Mouse (Mus musculus) myocyte (in vitro differentiated cells): ENCODE data around the gene Efs. TPM values are rescaled to one million over a fixed set of nuclear protein-coding genes. Genes with fewer than 3 reads are reported as not detected.

Experiments used
- H3K27me3 ChIP-seq: one replicate; pipeline ENCODE4 v1.6.1; 2011; ENCODE audit not compliant: control insufficient read depth, insufficient read depth, insufficient read length
- H3K36me3 ChIP-seq: one replicate; pipeline ENCODE4 v1.6.1; 2011; ENCODE audit not compliant: control insufficient read depth, insufficient read depth
- H3K4me2 ChIP-seq: one replicate; pipeline ENCODE4 v1.6.1; 2011; ENCODE audit warnings: low read depth, control low read depth
- H3K4me3 ChIP-seq: one replicate; pipeline ENCODE4 v1.5.1; 2011; ENCODE audit warnings: mild to moderate bottlenecking, control low read depth, moderate library complexity
- H3K79me2 ChIP-seq: one replicate; pipeline ENCODE4 v1.6.1; 2011; ENCODE audit not compliant: control insufficient read depth, insufficient read depth
- H3ac ChIP-seq: one replicate; pipeline ENCODE4 v1.6.1; 2011; ENCODE audit not compliant: control insufficient read depth, insufficient read length
- CEBPB ChIP-seq: IDR thresholded peaks from 2 replicates; pipeline ENCODE4 v1.6.1; 2011; ENCODE audit warnings: mild to moderate bottlenecking, moderate library complexity; ENCODE audit not compliant: poor library complexity, insufficient read depth, severe bottlenecking
- E2F4 ChIP-seq: IDR thresholded peaks from one replicate; pipeline ENCODE4 v1.6.1; 2011; ENCODE audit warnings: mild to moderate bottlenecking, control low read depth, moderate library complexity; ENCODE audit not compliant: insufficient read depth
- MAX ChIP-seq: IDR thresholded peaks from one replicate; pipeline ENCODE4 v1.6.1; 2011; ENCODE audit warnings: low read depth, mild to moderate bottlenecking, control low read depth
- MYOD1 ChIP-seq, 3 experiments: IDR thresholded peaks; one replicate each; pipeline ENCODE4 v1.6.1; 2011; ENCODE audit warnings: control low read depth in 2 of 3, low read depth in 2 of 3, mild to moderate bottlenecking in 2 of 3, moderate library complexity in 1 of 3; ENCODE audit not compliant: insufficient read length in 2 of 3, control insufficient read depth in 1 of 3
- MYOG ChIP-seq, 3 experiments: IDR thresholded peaks; one replicate each; pipeline ENCODE4 v1.6.1; 2011; ENCODE audit warnings: control low read depth in 2 of 3, low read depth in 2 of 3, mild to moderate bottlenecking in 2 of 3; ENCODE audit not compliant: insufficient read length in 2 of 3, control insufficient read depth in 1 of 3, insufficient read depth in 1 of 3
- POLR2A ChIP-seq: IDR thresholded peaks from one replicate; pipeline ENCODE4 v1.6.1; 2011; ENCODE audit warnings: low read depth, mild to moderate bottlenecking, control low read depth, moderate library complexity; ENCODE audit not compliant: insufficient read length
- POLR2AphosphoS2 ChIP-seq: IDR thresholded peaks from one replicate; pipeline ENCODE4 v1.6.1; 2011; ENCODE audit warnings: low read depth, control low read depth; ENCODE audit not compliant: insufficient read length
- REST ChIP-seq: IDR thresholded peaks from one replicate; pipeline ENCODE4 v1.6.1; 2011; ENCODE audit warnings: mild to moderate bottlenecking, control low read depth, moderate library complexity; ENCODE audit not compliant: insufficient read depth, insufficient read length
- SRF ChIP-seq: IDR thresholded peaks from one replicate; pipeline ENCODE4 v1.6.1; 2011; ENCODE audit warnings: low read depth; ENCODE audit not compliant: control insufficient read depth, insufficient read length
- TCF12 ChIP-seq: IDR thresholded peaks from one replicate; pipeline ENCODE4 v1.6.1; 2011; ENCODE audit warnings: mild to moderate bottlenecking, control low read depth; ENCODE audit not compliant: poor library complexity, insufficient read depth, severe bottlenecking
- TCF3 ChIP-seq: IDR thresholded peaks from one replicate; pipeline ENCODE4 v1.6.1; 2011; ENCODE audit warnings: low read depth, control low read depth; ENCODE audit not compliant: insufficient read length
- USF1 ChIP-seq: IDR thresholded peaks from one replicate; pipeline ENCODE4 v1.6.1; 2011; ENCODE audit warnings: low read depth, mild to moderate bottlenecking, control low read depth, moderate library complexity
- polyA plus RNA-seq: library from polyadenylated mRNA; unstranded; fragments of >200 nt; fragmentation: generic; extraction: Trizol; gene quantifications from one replicate; pipeline ENCODE4 v1.2.1, GENCODE M21; 2012; ENCODE audit warnings: missing spikeins

Efs gene
- polyA plus RNA-seq, 1 experiment = 0.95 TPM

DNA sequence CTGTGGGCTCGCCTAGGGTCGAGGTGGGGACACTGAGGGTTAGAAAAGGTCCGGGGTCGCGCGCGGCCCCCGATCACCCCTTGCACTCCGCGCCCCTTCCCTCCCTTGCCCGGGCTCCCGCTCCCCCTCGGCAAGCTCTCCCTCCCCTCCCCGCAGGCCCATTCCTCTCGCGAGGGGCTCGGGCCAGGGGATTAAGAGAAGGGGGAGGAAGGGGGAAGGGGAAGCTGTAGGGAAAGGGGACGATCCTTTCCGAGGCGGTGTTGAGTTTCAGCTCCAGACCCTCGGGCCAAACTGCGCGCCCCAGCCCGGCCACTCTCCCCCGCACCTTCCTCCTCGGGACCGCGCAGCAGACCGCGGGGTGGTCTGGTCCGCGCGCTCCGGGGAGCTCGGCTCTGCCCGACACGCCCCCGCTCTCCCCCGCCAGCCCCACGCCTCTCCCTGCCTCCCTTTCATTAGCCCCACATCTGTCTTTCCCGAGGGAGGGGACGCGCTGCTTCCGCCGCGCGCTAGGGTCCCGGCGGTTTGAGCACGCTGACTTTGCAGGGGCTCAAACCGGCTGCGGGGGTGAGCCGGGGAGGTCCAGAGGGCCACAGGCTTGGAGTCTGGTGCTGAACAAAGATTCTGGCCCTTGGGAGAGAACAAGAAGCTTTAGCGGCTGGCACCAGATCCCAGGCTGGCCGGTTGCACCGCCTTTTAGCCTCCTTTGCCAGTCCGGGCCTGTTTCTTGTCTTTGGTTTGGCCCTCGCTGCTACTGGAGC is 654 bp upstream of the Efs start:
- H3ac ChIP-seq = no peak overlapping the region
- no peaks in the 10 kb centered on the region for H3K79me2 ChIP-seq
- H3K36me3 ChIP-seq = no peaks in the 10 kb centered on the region
- H3K4me3 ChIP-seq = no peak overlapping the region
- TF ChIP-seq CEBPB (no peak), POLR2AphosphoS2 (no peak), TCF3 (no peak), MAX (no peak)
- H3K4me2 ChIP-seq = peak overlapping the region; percentile 34
- peaks cover 26% of the 10 kb centered on the region for H3K27me3 ChIP-seq

DNA sequence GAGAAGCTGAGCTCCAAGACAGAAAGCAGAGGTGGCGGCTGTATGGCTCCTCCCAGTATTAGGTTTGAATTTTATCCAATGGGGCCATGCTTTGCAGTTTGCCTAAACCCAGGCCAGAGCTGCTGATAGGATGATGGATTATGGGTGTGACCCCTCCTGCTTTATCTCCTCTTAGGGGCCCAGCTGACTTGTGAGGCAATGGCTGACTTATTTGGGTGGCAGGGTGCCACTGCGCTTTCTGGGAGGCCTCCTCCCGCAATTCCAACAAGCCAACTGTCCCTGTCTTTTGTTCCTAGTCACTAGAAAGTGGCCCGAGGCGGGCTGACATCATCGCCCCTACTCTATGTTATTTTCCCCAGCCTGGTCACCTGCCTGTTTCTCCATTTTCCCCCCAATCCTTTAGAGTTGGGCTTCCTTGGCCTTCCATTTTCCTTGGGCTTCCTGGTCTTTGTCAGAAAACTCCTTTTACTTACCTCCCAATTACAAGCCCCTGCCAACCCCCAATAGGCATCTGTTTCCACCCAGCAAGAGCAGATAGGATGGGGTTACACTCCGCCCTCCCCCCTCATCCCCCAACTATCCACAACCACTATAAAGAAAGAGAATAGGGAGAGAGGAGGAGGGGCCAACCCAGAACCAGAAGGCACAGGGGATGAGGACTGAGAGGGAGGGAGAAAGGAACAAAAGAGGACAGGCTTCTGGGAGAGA is 1.1 kb downstream of the Efs start:
- no peak overlapping the region for H3ac ChIP-seq
- no peaks in the 10 kb centered on the region for H3K79me2 ChIP-seq
- H3K4me2 ChIP-seq = peak overlapping the region; percentile 24
- TF ChIP-seq MYOG (IDR thresholded peaks at IDR 0.05; ENCODE audit: control insufficient read depth in 1 of 3, insufficient read depth in 1 of 3, insufficient read length in 2 of 3, low read depth in 2 of 3) (no peak), REST (no peak), USF1 (no peak), CEBPB (no peak), E2F4 (no peak)
- H3K27me3 ChIP-seq = peaks cover 35% of the 10 kb centered on the region
- no peaks in the 10 kb centered on the region for H3K36me3 ChIP-seq
- H3K4me3 ChIP-seq = no peak overlapping the region

DNA sequence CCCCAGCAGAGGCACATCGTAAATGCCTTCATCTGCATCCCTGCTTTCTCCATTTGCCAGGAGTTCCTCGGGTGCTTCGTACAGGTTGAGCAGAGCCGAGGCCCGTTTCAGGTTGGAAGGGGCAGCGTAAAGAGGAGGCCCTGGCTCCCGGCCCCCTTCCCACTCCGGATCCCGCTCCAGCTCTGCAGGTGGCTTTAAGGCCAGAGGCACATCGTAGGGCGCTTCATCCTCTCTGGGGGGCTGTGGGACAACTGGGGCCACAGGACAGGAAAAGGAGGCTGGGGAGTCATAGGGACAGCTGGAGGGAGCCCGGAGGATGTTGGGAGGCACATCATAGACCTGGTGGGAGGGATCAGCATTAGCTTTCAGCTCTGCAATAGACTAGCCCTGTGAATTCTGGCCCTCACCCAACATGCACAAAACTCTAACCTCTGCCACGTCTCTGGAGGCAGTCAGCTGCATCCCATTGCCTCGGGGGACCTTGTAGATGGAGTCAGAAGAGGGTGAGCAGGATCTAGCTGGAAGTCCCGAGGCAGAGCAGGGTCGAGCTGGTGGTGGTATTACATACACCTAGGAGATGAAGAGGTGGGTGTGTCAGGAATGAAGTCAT is 5.7 kb downstream of the Efs start:
- Histone ChIP-seq H3K79me2 (no peaks in the 10 kb centered on the region), H3ac (no peak overlapping the region), H3K4me2 (no peak overlapping the region), H3K4me3 (no peak overlapping the region), H3K36me3 (no peaks in the 10 kb centered on the region), H3K27me3 (peaks cover 36% of the 10 kb centered on the region)
- TF ChIP-seq POLR2AphosphoS2 = no peak
- no peak for TF ChIP-seq MYOD1 (IDR thresholded peaks at IDR 0.05; ENCODE audit: control insufficient read depth in 1 of 3, insufficient read length in 2 of 3, low read depth in 2 of 3)
- no peak for TF ChIP-seq MYOG (IDR thresholded peaks at IDR 0.05; ENCODE audit: control insufficient read depth in 1 of 3, insufficient read depth in 1 of 3, insufficient read length in 2 of 3, low read depth in 2 of 3)
- TF ChIP-seq CEBPB = no peak
- no peak for TF ChIP-seq MAX
- no peak for TF ChIP-seq TCF12
- no peak for TF ChIP-seq SRF
- no peak for TF ChIP-seq REST
- no peak for TF ChIP-seq TCF3
- no peak for TF ChIP-seq USF1
- no peak for TF ChIP-seq POLR2A
- no peak for TF ChIP-seq E2F4

DNA sequence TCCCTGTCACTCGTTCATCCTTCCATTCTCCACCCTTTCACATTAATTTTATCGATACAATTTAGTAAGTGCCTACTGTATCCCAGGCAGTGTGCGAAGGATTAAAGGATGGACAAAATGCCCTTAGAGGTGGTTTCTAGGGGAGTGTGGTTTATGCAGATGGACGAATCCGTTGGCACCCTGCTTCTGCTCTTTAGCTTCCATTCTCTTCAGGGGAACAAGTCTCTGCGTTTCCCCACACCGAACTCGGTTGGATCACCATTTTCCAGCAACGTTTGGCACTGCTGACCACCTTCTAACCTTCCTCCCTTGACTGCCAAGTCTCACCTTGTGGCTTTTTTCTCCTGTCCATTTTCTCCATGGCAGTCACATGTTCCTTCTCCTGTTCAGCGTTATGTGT is 12.6 kb downstream of the Efs start:
- no peak for TF ChIP-seq MYOD1 (IDR thresholded peaks at IDR 0.05; ENCODE audit: control insufficient read depth in 1 of 3, insufficient read length in 2 of 3, low read depth in 2 of 3)
- no peak for TF ChIP-seq REST
- TF ChIP-seq CEBPB = no peak
- TF ChIP-seq TCF12 = no peak
- TF ChIP-seq TCF3 = no peak
- TF ChIP-seq MAX = no peak
- TF ChIP-seq USF1 = no peak
- TF ChIP-seq POLR2AphosphoS2 = no peak
- TF ChIP-seq SRF = no peak
- TF ChIP-seq MYOG (IDR thresholded peaks at IDR 0.05; ENCODE audit: control insufficient read depth in 1 of 3, insufficient read depth in 1 of 3, insufficient read length in 2 of 3, low read depth in 2 of 3) = no peak
- TF ChIP-seq E2F4 = no peak
- TF ChIP-seq POLR2A = no peak
- Histone ChIP-seq H3K4me2 (no peak overlapping the region), H3ac (no peak overlapping the region), H3K4me3 (no peak overlapping the region), H3K36me3 (no peaks in the 10 kb centered on the region), H3K79me2 (no peaks in the 10 kb centered on the region), H3K27me3 (peaks cover 45% of the 10 kb centered on the region)

DNA sequence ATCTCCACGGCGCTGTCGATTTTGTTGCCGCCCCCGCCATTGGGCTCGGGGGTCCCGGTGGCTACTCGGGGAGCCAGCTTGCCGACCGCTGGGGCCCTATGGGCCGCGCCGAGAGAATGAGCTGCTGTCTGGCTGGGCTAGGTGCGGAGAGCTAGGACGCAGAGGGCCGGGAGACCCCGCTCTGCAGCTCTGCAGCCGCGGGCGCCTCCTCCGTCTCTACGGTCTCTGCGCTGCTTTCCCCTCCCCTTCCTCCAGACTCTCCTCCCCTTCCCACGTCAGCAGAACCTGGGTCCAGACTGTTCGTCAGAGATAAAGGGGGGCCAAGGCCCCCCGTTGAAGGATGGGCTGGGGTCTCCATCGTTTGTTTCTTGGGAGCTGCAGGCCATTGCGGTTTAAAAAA is 13.0 kb downstream of the Efs start, which contains the start of gene Slc22a17:
Gene Slc22a17 (minus strand): TSS at position 247 of the 400 bp plus-strand sequence.
- no peak for TF ChIP-seq USF1
- no peak for TF ChIP-seq SRF
- no peak for TF ChIP-seq POLR2A
- TF ChIP-seq CEBPB = no peak
- no peak for TF ChIP-seq POLR2AphosphoS2
- TF ChIP-seq REST = no peak
- no peak for TF ChIP-seq TCF3
- no peak within 1 kb of the TSS for H3K4me2 ChIP-seq
- H3K27me3 ChIP-seq = peaks cover 44% of the 10 kb centered on the region
- H3ac ChIP-seq = no peak within 1 kb of the TSS
- H3K79me2 ChIP-seq = no peaks in the 10 kb centered on the region
- no peaks in the 10 kb centered on the region for H3K36me3 ChIP-seq
- no peak within 1 kb of the TSS for H3K4me3 ChIP-seq
